Mouse (Mus musculus) thymus, adult 2 months (tissue): ENCODE data around the gene Iqca. TPM values are rescaled to one million over a fixed set of nuclear protein-coding genes. Genes with fewer than 3 reads are reported as not detected.

Experiments
- DNase-seq: peaks from one replicate; pipeline ENCODE4 v3.0.0; 2021
- H3K27ac ChIP-seq: fragments of 200-500 bp; 2 replicates; pipeline ENCODE4 v1.5.1; 2012; ENCODE audit warnings: low read length, control low read depth; ENCODE audit not compliant: control insufficient read depth, insufficient read depth
- H3K27me3 ChIP-seq: fragments of 200-500 bp; 2 replicates; pipeline ENCODE4 v1.6.1; 2012; ENCODE audit warnings: mild to moderate bottlenecking, low read length, moderate library complexity, mixed read lengths; ENCODE audit not compliant: control insufficient read depth, insufficient read depth
- H3K36me3 ChIP-seq: fragments of 200-500 bp; 2 replicates; pipeline ENCODE4 v1.6.1; 2012; ENCODE audit warnings: mild to moderate bottlenecking, low read length, moderate library complexity; ENCODE audit not compliant: control insufficient read depth, insufficient read depth
- H3K4me1 ChIP-seq: fragments of 200-500 bp; replicated peaks from 2 replicates; pipeline ENCODE4 v1.6.1; 2012; ENCODE audit warnings: low read length; ENCODE audit not compliant: control insufficient read depth, insufficient read depth
- H3K4me3 ChIP-seq: fragments of 200-500 bp; 2 replicates; pipeline ENCODE4 v1.5.1; 2012; ENCODE audit warnings: mild to moderate bottlenecking, low read length, control low read depth, moderate library complexity; ENCODE audit not compliant: control insufficient read depth, insufficient read depth
- CTCF ChIP-seq: fragments of 200-500 bp; IDR thresholded peaks from 2 replicates; pipeline ENCODE4 v1.5.1; 2012; ENCODE audit warnings: mild to moderate bottlenecking, control low read depth, low read length, moderate library complexity, borderline replicate concordance; ENCODE audit not compliant: control insufficient read depth, poor library complexity, insufficient read depth; ENCODE audit errors: extremely low read depth
- POLR2A ChIP-seq: fragments of 200-500 bp; IDR thresholded peaks from 2 replicates; pipeline ENCODE4 v1.6.1; 2012; ENCODE audit warnings: mild to moderate bottlenecking, low read length, control low read depth, moderate library complexity; ENCODE audit not compliant: control insufficient read depth, poor library complexity, insufficient read depth; ENCODE audit errors: extremely low read depth
- WGBS: fragments of 180-500 bp; shearing (Covaris S2); methylation state at CpG from one replicate; pipeline ENCODE4 v1.1.7; 2018; 5-methylcytosine and 5-hydroxymethylcytosine counted together
- polyA plus RNA-seq: library from polyadenylated mRNA; depleted of rRNA; stranded (reverse); fragments of >200 nt; gene quantifications from 2 replicates; pipeline ENCODE4 v1.2.3, GENCODE M21; 2012

Gene Iqca
- polyA plus RNA-seq, 1 experiment: not detected

- 86% methylated on average over 7 of the region's 7 CpGs for WGBS
- TF ChIP-seq POLR2A: no peak
- no peak for TF ChIP-seq CTCF
- Histone ChIP-seq H3K27me3 (no peaks in the 10 kb centered on the region), H3K4me1 (no peaks in the 10 kb centered on the region), H3K27ac (no peak overlapping the region), H3K4me3 (no peak overlapping the region), H3K36me3 (no peaks in the 10 kb centered on the region)
- DNase-seq: no peak
Observed at GRCm38 (mm10) chr1:90176223-90176622, 23.0 kb upstream of the Iqca start.

GRCm38 (mm10) chr1:90174338-90174737, 21.1 kb upstream of the Iqca start:
- no peaks in the 10 kb centered on the region for H3K27me3 ChIP-seq
- H3K4me3 ChIP-seq: no peak overlapping the region
- H3K27ac ChIP-seq: no peak overlapping the region
- no peaks in the 10 kb centered on the region for H3K36me3 ChIP-seq
- no peaks in the 10 kb centered on the region for H3K4me1 ChIP-seq
- no peak for DNase-seq
- TF ChIP-seq POLR2A (no peak), CTCF (no peak)
- WGBS: 82% methylated on average over 8 of the region's 8 CpGs

- no peaks in the 10 kb centered on the region for H3K36me3 ChIP-seq
- TF ChIP-seq POLR2A (no peak), CTCF (no peak)
- no peak for DNase-seq
- H3K4me3 ChIP-seq: no peak overlapping the region
- no peaks in the 10 kb centered on the region for H3K27me3 ChIP-seq
- no peak overlapping the region for H3K27ac ChIP-seq
- no peaks in the 10 kb centered on the region for H3K4me1 ChIP-seq
- 72% methylated on average over 3 of the region's 3 CpGs for WGBS
Observed at GRCm38 (mm10) chr1:90164319-90164718, 11.1 kb upstream of the Iqca start.

- no peak overlapping the region for H3K27ac ChIP-seq
- 93% methylated on average over 7 of the region's 7 CpGs for WGBS
- no peak overlapping the region for H3K4me3 ChIP-seq
- TF ChIP-seq POLR2A (no peak), CTCF (no peak)
- H3K27me3 ChIP-seq: no peaks in the 10 kb centered on the region
- DNase-seq: no peak
- H3K36me3 ChIP-seq: no peaks in the 10 kb centered on the region
- no peaks in the 10 kb centered on the region for H3K4me1 ChIP-seq
Observed at GRCm38 (mm10) chr1:90163161-90163560, 10.0 kb upstream of the Iqca start.

- no peaks in the 10 kb centered on the region for H3K4me1 ChIP-seq
- no peak for DNase-seq
- no peak overlapping the region for H3K27ac ChIP-seq
- WGBS: 53% methylated on average over 13 of the region's 13 CpGs
- no peak for TF ChIP-seq CTCF
- TF ChIP-seq POLR2A: no peak
- H3K27me3 ChIP-seq: no peaks in the 10 kb centered on the region
- H3K36me3 ChIP-seq: no peaks in the 10 kb centered on the region
- no peak overlapping the region for H3K4me3 ChIP-seq
Observed at GRCm38 (mm10) chr1:90162379-90162857, 9.2 kb upstream of the Iqca start.

- no peak overlapping the region for H3K27ac ChIP-seq
- no peaks in the 10 kb centered on the region for H3K27me3 ChIP-seq
- no peaks in the 10 kb centered on the region for H3K36me3 ChIP-seq
- no peaks in the 10 kb centered on the region for H3K4me1 ChIP-seq
- WGBS: 73% methylated on average over 6 of the region's 6 CpGs
- no peak overlapping the region for H3K4me3 ChIP-seq
- DNase-seq: no peak
- no peak for TF ChIP-seq CTCF
- TF ChIP-seq POLR2A: no peak
Observed at GRCm38 (mm10) chr1:90161623-90162022, 8.4 kb upstream of the Iqca start.

GRCm38 (mm10) chr1:90159927-90160326, 6.7 kb upstream of the Iqca start:
- 55% methylated on average over 13 of the region's 13 CpGs for WGBS
- H3K4me1 ChIP-seq: no peaks in the 10 kb centered on the region
- TF ChIP-seq CTCF: no peak
- no peak for TF ChIP-seq POLR2A
- no peak overlapping the region for H3K4me3 ChIP-seq
- H3K36me3 ChIP-seq: no peaks in the 10 kb centered on the region
- DNase-seq: no peak
- no peak overlapping the region for H3K27ac ChIP-seq
- H3K27me3 ChIP-seq: no peaks in the 10 kb centered on the region

- Histone ChIP-seq H3K4me1 (no peaks in the 10 kb centered on the region; the same call in 1 of the 2 replicates), H3K27ac (no peak overlapping the region), H3K36me3 (no peaks in the 10 kb centered on the region), H3K27me3 (no peaks in the 10 kb centered on the region), H3K4me3 (no peak overlapping the region)
- DNase-seq: no peak
- TF ChIP-seq CTCF (no peak), POLR2A (no peak)
- WGBS: 78% methylated on average over 7 of the region's 7 CpGs
Observed at GRCm38 (mm10) chr1:90156589-90156988, 3.4 kb upstream of the Iqca start.
